Comparison of ENCODE assay signal across 8 mouse cellular contexts in the genomic region with DNA sequence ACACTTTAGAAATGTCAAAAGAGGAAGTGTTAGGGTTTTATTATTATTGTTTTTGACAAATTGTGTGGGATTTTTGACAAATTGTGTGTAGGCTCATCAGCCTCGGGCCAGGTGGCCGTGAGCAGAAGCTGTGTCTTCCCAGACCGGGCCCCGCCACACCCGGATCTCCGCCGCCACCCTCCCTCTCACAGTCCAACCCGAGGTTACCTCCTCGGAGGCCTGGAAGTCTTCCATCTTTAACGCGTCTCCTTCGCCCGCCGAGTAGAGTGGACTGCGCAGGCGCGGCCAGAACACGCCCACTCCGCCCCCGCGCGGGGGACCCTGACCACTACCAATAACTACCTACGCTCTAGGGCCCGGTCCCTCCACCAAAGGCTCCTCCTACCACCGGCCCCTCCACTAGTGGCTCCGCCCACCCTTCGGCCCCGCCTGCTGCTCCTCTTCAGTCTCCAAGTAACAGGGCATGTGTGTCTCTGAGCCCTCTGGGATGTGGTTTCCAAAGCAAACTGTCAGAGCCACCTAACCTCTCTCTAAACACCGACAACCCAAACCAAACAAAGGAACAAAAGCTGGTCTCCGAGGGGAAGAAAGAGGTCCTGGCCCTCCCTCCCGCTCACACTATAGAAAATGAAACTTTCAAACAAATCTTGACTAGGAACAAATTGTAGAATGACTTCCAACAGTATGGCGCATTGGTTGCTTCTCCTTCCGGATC. TPM values are rescaled to one million over a fixed set of nuclear protein-coding genes. Genes with fewer than 3 reads are reported as not detected.
DNase-seq lines count a peak whose midpoint lies in the region; ATAC-seq and TF ChIP-seq lines count a peak whose summit lies in the region.
"Not testable (repeated sequence)": the region's sequence is repeated elsewhere in the genome, so short reads cannot be mapped to it uniquely, and the experiment has no call there.

TSS of gene Dynlt1f (minus strand) at position 334 of the 715 bp plus-strand sequence.

- in situ Hi-C loops in Patski (cut with MboI; ENCODE audit: low pct_unique_long_range_greater_than_20kb): not testable (repeated sequence)

- not testable (repeated sequence) for H3K27me3 ChIP-seq in Patski; hindbrain, embryonic 15.5 days

- not testable (repeated sequence) for TF ChIP-seq CTCF in Patski (IDR thresholded peaks at IDR 0.05)

- not testable (repeated sequence) for DNase-seq in Patski (ENCODE audit: low read depth, low spot score)
- peak; percentile 66 to 70 for DNase-seq in cerebellum, postnatal 36 days
- peak; percentile 72 to 76 for DNase-seq in gastrocnemius, adult 8-10 months (ENCODE audit: low spot score in 2 of 2)
- DNase-seq in layer of hippocampus, postnatal 25 days (ENCODE audit: extremely low spot score in 1 of 2, low spot score in 1 of 2): peak; percentile 42 to 53
- DNase-seq in lung, postnatal 10 days: peak; percentile 85
- DNase-seq in ovary, adult 18-20 months (ENCODE audit: low spot score): peak; percentile 80
- peak; percentile 75 for DNase-seq in thymus, postnatal 14 days

- H3K4me1 ChIP-seq in hindbrain, embryonic 15.5 days (replicated peaks): not testable (repeated sequence)

- ATAC-seq in Patski: peak; percentile 88
- ATAC-seq in hindbrain, embryonic 15.5 days (ENCODE audit: low FRiP score, low read depth): peak; percentile 95

- H3K36me3 ChIP-seq in hindbrain, embryonic 15.5 days: not testable (repeated sequence)

- not testable (repeated sequence) for H3K9me3 ChIP-seq in hindbrain, embryonic 15.5 days

- peak within 1 kb of the TSS; percentile 53 for H3K4me2 ChIP-seq in hindbrain, embryonic 15.5 days

- 3% methylated on average over 20 of the region's 33 CpGs for WGBS in hindbrain, embryonic 15.5 days

- CTCF ChIA-PET in Patski (lab: Charles Lee): not testable (repeated sequence)

- peak within 1 kb of the TSS; percentile 93 for H3K27ac ChIP-seq in hindbrain, embryonic 15.5 days (replicated peaks)

- peak within 1 kb of the TSS; percentile 52 for H3K4me3 ChIP-seq in hindbrain, embryonic 15.5 days

- peak within 1 kb of the TSS; percentile 62 for H3K9ac ChIP-seq in hindbrain, embryonic 15.5 days

- POLR2A ChIA-PET in Patski (lab: Charles Lee): not testable (repeated sequence)

RNA-seq across cellular contexts. Expression of gene Dynlt1f, which starts in this region (rescaled TPM):
- polyA plus RNA-seq in Patski (2021): 126 TPM
- total RNA-seq in gastrocnemius, adult 8-10 months (2022): 10 to 100 TPM; 39.0 to 46.3 (median 41.0) TPM
- polyA plus RNA-seq in hindbrain, embryonic 15.5 days (2015; fragmentation: Nextera tagmentation; extraction: Ambion mirVana): 242 and 269 TPM in 2 replicates
- total RNA-seq in layer of hippocampus, postnatal 25 days (2021): 10 to 100 TPM; 33.5 to 35.3 TPM
